Mouse (Mus musculus) right cerebral cortex, postnatal 10 days (tissue): ENCODE results near the gene Ugt1a6b.
"Not testable (repeated sequence)": the region's sequence is repeated elsewhere in the genome, so short reads cannot be mapped to it uniquely, and the experiment has no call there.

Experiments used
- DNase-seq, 2 experiments: peaks; one replicate each; pipeline ENCODE4 v3.0.0; 2021; ENCODE audit warnings: low spot score in 2 of 2

Gene Ugt1a6b

GRCm38 (mm10) chr1:88224029-88224776 lies 121.2 kb downstream of the Ugt1a6b start:
- DNase-seq, result no peak

GRCm38 (mm10) chr1:88225301-88225700 lies 122.2 kb downstream of the Ugt1a6b start:
- not testable (repeated sequence) for DNase-seq

GRCm38 (mm10) chr1:88225741-88226140 lies 122.7 kb downstream of the Ugt1a6b start:
- DNase-seq, result no peak

GRCm38 (mm10) chr1:88226670-88227379 lies 123.8 kb downstream of the Ugt1a6b start, which contains the start of gene Mroh2a:
Gene Mroh2a, plus strand, starts transcription at chr1:88226986.
- no peak for DNase-seq

- no peak for DNase-seq
Observed at GRCm38 (mm10) chr1:88227482-88227881, 124.4 kb downstream of the Ugt1a6b start.

- DNase-seq, result no peak
Observed at GRCm38 (mm10) chr1:88228121-88228520, 125.1 kb downstream of the Ugt1a6b start.

GRCm38 (mm10) chr1:88229566-88229965 lies 126.5 kb downstream of the Ugt1a6b start:
- no peak for DNase-seq

- no peak for DNase-seq
Observed at GRCm38 (mm10) chr1:88229986-88230385, 126.9 kb downstream of the Ugt1a6b start.

- DNase-seq, result no peak
Observed at GRCm38 (mm10) chr1:88230421-88230820, 127.4 kb downstream of the Ugt1a6b start.

- no peak for DNase-seq
Observed at GRCm38 (mm10) chr1:88230981-88231802, 128.1 kb downstream of the Ugt1a6b start.

GRCm38 (mm10) chr1:88231803-88232499 lies 128.9 kb downstream of the Ugt1a6b start:
- DNase-seq, result no peak

GRCm38 (mm10) chr1:88232664-88233380 lies 129.8 kb downstream of the Ugt1a6b start:
- DNase-seq, result peak in 1 of 2 experiments; percentile 6

- DNase-seq, result no peak
Observed at GRCm38 (mm10) chr1:88233421-88234247, 130.6 kb downstream of the Ugt1a6b start.

- DNase-seq, result no peak
Observed at GRCm38 (mm10) chr1:88234248-88234610, 131.2 kb downstream of the Ugt1a6b start.

- DNase-seq, result no peak
Observed at GRCm38 (mm10) chr1:88234646-88235045, 131.6 kb downstream of the Ugt1a6b start.

- no peak for DNase-seq
Observed at GRCm38 (mm10) chr1:88235046-88235893, 132.2 kb downstream of the Ugt1a6b start.

- no peak for DNase-seq
Observed at GRCm38 (mm10) chr1:88235894-88236415, 132.9 kb downstream of the Ugt1a6b start.

- no peak for DNase-seq
Observed at GRCm38 (mm10) chr1:88237311-88237710, 134.3 kb downstream of the Ugt1a6b start.

- DNase-seq, result no peak
Observed at GRCm38 (mm10) chr1:88238771-88239170, 135.7 kb downstream of the Ugt1a6b start.
